Mouse (Mus musculus) liver, embryonic 14.5 days (tissue): Measurements from ENCODE around the gene Gm37240.

Source experiments
- CTCF ChIP-seq: IDR thresholded peaks from 2 replicates; pipeline ENCODE4 v1.5.1; 2016; ENCODE audit warnings: antibody characterized with exemption, low read depth, control low read depth
- EP300 ChIP-seq: IDR thresholded peaks from 2 replicates; pipeline ENCODE4 v1.6.1; 2016; ENCODE audit warnings: antibody characterized with exemption, low read depth

DNA sequence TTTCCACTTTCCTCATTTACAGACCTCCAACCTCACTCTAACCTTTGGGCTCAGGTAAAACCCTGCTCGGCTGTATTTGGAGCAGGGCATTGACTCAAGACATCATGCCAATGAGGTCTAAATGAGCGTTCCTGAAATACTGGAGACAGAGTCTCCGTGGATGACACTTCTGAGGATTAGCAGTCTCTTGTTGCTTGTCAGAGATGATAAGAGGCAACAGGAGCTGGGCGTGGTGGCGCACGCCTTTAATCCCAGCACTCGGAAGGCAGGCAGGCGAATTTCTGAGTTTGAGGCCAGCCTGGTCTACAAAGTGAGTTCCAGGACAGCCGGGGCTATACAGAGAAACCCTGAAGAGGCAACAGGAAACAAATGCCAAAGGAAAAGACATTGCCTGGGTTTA is 1083.3 kb downstream of the Gm37240 start:
- TF ChIP-seq EP300 (no peak), CTCF (no peak)
